Mouse (Mus musculus): Measurements from ENCODE around the gene Lrrc25.
A peak's percentile ranks its signal among the peaks of the same experiment; 100 is the strongest.

The Lrrc25 gene

GRCm38 (mm10) chr8:70599507-70600290 is 16.3 kb upstream of the Lrrc25 start:
- DNase-seq (ENCODE audit: low spot score in 2 of 2), result no peak

DNA sequence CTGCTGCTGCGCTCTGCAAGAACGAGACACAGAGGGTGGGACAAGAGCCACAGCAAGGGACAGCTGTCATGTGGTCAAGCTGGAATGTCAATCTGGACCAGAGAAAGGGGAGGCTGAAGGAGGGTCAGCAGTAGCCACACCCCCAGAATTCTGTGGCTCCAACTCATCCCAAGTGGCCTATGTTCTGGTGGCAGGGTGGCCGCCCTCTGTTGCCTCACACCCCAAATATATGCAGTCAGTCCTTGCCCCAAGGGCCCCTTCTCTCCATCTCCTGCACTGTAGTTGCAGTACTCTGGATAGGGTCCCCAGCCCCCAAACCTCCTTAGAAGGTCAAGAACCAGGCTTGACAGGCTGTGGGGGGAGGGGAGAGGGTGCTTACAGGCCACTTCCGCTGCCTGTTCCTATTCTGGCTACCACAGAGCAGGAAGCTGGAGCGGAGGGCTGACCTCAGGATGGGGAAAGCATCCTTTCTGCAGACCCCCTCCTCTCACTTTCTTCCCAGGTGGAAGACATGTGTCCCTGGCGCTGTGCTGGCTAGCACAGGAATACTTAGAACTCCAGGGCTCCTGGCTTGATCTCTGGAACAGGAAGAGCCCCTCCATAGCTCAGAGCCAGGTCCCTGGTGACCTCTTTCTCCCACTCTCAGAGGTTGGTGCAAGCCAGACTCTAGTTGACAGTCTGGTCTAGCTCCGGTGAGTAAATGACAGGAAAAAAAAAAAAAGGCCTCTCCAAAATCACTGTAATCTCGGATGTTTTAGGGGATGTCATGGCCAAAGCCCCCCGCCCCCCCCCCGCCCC is 15.3 kb upstream of the Lrrc25 start:
- no peak for DNase-seq (ENCODE audit: low spot score in 2 of 2)

- DNase-seq (ENCODE audit: low spot score in 2 of 2), result peak; percentile 80 to 85
Measured at GRCm38 (mm10) chr8:70601271-70601649, 14.7 kb upstream of the Lrrc25 start.

- no peak for DNase-seq (ENCODE audit: low spot score in 2 of 2)
Measured at GRCm38 (mm10) chr8:70602139-70602811, 13.7 kb upstream of the Lrrc25 start.

DNA sequence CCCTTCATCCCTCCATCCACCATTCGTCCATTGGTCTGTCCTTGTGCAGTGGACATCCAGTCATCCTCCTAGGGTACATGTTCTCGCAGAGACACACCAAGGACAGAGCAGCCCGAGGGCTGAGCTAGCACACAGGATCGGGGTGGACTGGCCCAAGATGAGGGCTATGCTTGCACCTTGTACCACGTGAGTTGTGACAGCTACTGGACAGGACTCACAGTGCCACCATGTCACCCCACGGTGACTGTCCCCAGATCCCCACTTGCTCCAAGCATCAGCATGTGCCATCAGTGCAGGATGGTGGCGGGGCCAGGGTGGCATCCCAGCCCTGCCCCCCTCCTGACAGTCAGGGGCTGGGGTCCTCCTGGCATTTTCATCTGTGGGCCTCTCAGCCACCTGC is 11.4 kb upstream of the Lrrc25 start:
- DNase-seq (ENCODE audit: low spot score in 2 of 2), result no peak

GRCm38 (mm10) chr8:70605871-70606779 is 9.8 kb upstream of the Lrrc25 start:
- DNase-seq (ENCODE audit: low spot score in 2 of 2), result no peak

- no peak for DNase-seq (ENCODE audit: low spot score in 2 of 2)
Measured at GRCm38 (mm10) chr8:70606780-70607602, 9.0 kb upstream of the Lrrc25 start.

- no peak for DNase-seq (ENCODE audit: low spot score in 2 of 2)
Measured at GRCm38 (mm10) chr8:70607603-70607897, 8.4 kb upstream of the Lrrc25 start.

DNA sequence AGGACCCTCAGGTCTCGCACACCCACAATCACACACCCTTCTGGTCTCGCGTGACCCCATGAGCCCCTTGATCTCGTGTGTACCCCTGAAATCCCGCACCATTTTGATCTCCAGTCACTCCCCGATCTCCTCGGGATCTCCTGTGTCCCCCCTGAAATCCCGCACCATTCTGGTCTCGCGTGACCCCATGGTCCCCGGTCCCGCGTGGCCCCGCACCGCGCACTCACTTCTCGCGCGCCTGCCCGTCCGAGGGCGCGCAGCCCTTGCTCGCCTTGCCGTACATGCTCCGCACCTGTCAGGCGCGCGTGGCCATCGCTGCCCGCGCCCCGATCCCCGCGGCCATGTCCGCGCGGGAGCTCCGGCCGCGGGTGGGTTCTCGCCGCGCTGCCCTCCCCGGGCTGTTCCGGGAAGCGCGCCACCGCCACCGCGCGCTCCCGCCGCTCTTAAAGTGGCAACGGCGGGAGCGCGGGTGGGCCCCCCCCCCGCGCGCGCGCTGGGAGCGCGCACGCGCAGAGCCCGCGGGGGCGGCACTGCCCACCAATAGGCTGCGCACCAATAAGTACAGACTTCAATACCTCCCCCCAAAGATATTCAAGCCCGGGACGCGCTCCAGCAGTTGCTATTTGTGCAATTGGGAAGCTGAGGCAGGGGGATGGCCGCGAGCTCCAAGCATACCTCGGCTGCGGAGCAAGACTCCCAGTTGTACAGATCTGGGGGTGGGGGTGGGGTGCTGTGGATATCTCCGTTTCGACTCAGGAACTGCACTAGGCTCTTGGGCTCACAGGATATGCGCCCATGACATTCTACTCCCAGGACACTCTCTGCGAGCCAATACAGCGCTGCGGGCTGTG is 7.8 kb upstream of the Lrrc25 start:
- DNase-seq (ENCODE audit: low spot score in 2 of 2), result peak in 1 of 2 experiments; percentile 63

DNA sequence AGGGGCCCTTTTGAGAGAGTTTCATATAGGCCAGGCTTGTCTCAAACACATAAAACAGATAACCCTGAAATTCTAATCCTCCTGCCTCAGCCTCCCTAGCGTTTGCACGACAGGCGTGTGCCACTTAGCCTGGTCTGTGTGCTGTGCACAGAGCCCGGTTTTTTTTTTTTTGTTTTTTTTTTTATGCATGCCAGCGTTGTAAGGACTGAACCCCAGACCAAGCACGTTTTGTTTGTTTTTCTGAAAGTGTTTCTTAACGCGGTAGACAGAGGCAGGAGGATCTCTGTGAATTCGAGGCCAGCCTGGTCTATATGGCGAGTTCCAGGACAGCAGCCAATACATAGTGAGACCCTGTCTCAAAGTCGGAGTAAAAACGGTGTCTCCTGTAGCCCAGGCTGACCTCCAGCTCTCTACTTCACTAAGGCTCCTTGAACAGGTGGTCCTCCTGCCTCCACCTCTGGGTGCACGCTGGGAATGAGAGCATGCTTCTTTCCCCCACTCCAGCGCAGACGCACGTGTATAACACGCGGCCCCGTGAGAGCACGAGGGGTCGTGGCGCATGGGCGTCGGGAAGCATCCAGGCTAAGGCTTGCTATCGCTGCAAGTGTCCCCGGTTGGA is 7.1 kb upstream of the Lrrc25 start, which contains the start of gene Ssbp4:
TSS of gene Ssbp4 (minus strand) at position 124 of the 619 bp plus-strand sequence.
- no peak for DNase-seq (ENCODE audit: low spot score in 2 of 2)

DNA sequence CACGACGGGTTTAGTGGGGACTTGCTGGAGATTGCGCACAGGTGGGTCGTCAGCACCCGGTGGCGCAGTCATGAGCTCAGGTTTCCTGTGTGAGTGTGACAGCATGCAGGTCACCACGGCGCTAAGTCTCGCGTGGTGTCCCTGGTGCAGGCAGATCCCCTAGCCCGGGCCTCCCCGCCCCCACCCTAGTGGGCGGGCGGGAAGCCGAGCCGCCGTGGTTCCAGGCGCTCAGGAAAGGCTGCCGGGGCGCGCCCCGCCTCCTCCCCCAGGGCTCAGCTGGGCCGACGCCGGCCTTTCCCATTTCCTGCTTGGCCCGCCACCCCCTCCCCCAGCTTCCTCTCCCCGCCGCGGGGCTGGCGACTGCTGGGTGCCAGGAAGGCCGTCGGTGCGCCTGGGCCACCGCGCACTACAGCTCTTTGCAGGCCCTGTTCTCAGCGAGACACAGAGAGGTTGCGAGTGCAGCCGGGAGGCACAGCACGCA is 6.5 kb upstream of the Lrrc25 start:
- peak in 1 of 2 experiments; percentile 64 for DNase-seq (ENCODE audit: low spot score in 2 of 2)

DNA sequence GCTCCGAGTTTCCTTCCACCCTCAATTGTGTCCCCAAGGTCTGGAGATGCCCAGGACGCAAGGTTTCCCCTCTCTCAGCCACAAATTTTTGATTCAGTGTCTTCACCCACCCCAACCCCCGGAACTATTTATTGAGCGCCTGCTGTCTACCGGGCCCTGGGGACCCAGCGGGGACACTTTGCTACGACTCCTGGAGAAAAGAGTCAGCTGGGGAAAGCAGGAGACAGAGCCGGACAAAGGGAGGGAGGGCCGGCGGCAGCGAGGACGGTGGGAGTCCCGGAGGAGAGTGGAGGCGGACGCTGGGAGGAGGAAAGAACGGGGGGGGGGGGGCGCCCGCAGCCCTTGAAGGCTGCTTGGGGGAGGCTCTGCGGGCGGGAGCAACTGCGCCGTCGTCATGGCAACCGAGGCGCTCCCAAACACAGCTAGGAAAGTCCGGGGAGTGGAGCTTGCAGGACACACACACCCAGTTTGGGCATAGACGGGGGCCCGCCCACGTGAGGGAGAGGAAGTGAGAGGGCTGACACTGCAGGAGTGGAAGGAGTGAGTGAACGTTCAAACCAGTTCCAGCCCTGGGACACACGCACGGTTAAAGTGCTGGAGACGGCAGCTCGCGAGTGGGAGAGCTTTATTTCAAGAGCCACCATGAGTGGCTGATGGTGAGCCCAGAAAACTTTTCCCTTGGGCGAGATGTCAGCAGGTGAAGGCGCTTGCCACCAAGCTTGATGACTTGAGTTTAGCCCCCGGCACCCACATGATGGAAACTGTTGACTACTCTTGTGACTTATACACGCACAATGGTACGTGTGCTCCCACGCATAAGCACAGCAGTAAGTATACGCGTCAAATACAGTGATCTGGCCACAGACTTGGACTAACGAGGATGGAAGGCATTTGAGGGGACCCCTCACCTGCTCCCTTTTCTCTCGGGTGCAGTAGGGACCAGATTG is 5.8 kb upstream of the Lrrc25 start:
- DNase-seq (ENCODE audit: low spot score in 2 of 2), result peak; percentile 91 to 94

DNA sequence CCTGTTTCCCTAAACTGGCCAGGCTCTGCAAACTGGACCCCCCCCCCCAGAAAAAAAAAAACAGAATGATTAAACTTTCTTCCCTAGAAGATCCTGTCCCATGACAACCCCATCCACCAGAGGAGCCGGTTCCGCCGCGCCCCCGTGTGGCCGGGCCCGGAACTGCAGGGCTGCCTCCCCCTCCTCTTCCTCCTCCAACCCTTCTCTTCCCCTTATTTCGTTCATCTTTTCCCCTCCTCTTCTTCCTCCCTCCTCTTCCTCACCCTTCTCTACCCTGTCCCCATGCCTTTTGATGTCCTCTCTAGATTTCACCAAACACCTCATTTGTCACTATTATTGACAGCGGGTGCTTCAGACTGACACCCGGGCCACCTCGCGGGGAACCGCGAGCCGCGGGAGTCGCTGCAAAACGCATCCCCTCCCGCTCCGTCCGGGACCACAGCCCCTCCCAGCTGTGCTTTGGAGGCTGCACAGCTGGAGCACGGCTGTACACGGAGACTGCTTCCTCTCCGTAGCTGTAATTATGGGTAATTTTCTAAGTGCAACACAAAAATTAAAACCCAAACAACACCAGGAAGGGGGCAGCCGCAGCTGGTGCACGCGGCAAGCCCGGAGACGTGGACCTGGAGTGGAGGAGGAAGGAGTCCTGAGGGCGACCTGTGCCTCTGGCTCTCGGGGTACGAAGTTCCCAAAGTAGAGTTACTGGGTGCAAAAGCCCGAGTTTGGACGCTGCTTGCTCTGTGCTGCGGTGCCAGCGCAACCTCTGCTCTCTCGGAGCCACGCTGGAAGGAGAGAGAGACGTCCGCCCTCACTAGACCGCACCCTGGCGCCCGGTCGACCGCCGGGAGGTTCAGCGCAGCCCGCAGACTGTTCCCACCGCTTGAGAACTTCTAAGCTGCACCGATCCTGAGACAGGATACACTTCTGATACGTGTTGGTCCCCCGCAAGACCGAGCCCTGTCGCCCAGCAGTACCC is 4.9 kb upstream of the Lrrc25 start:
- no peak for DNase-seq (ENCODE audit: low spot score in 2 of 2)

DNA sequence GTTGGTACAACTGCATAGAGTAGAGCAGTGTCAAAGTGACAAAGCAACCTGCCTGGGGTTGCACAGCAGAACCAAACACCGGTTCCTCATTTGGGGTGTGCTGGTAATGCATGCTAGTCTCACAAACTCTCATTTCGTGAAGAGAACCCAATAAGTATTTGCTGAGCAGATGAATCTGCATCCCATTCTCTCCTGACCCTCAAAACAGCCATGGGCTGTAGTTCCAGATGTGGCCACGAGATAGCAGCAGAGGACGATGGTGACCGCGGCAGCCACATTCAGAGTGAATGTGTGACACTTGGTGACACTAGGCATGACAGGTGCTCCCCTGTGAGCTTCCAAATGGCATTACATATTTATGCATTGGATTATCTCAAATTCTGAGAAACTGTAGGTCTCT is 4.1 kb upstream of the Lrrc25 start:
- peak in 1 of 2 experiments; percentile 73 for DNase-seq (ENCODE audit: low spot score in 2 of 2)

GRCm38 (mm10) chr8:70613763-70614162 is 2.2 kb upstream of the Lrrc25 start:
- DNase-seq (ENCODE audit: low spot score in 2 of 2), result no peak

DNA sequence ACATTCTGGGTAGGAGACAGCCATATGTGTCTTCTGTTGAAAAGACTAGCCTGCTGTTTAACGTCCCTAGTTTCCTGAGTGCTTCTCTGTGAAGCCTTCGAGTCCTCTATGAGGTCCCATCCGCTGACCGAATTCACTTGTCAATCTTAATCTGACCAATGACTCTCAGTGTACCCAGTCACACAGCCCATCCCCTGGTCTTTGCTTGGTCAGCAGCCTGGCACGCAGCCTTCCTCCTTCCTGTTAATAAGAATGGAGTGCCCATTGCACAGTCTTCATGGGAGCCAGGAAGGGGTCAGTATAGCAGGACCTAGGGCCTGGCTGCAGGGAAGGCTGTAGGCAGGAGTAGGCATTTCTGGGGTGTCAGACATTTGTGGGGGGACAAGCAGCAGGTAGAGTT is 1.5 kb upstream of the Lrrc25 start:
- no peak for DNase-seq (ENCODE audit: low spot score in 2 of 2)

GRCm38 (mm10) chr8:70615281-70615680 is 674 bp upstream of the Lrrc25 start:
- no peak for DNase-seq (ENCODE audit: low spot score in 2 of 2)
